Mouse (Mus musculus) retina, postnatal 7 days (tissue): ENCODE results near the gene Ccdc3.
"Not testable (repeated sequence)": the region's sequence is repeated elsewhere in the genome, so short reads cannot be mapped to it uniquely, and the experiment has no call there.

Source experiments
- DNase-seq: peaks from one replicate; pipeline ENCODE4 v3.0.0-alpha.2; 2012; ENCODE audit warnings: low read depth, low spot score

Gene Ccdc3

GRCm38 (mm10) chr2:5214581-5214980, 77.0 kb downstream of the Ccdc3 start:
- no peak for DNase-seq

DNA sequence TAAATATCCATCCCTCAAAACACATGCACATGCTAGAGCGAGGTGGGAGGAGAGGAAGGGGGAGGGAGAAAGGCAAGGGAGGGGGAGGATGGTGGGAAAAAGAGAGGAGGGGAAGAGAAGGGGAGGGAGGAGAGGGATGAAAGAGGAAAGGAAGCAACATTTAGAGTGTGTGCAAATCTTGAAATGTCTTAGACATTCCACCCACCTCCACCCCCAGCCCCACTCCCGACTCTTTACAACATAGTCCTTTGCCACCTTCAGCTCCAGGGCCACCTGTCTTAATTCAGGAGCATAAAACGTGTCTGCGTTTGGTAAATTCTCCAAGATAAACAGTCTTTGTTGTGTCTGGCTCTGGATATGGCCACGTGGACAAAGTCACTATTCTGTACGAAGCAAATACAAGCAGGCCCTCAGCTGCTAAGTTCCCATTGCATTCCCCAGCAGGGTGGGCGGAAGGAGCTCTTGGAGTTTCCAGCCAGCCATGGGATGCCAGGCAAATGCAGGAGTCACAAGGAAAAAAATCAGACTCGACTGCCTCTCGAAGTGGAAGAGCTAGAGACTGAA, 77.8 kb downstream of the Ccdc3 start:
- DNase-seq, result no peak

- no peak for DNase-seq
These were observed 81.6 kb downstream of the Ccdc3 start for GRCm38 (mm10) chr2:5219206-5219605.

DNA sequence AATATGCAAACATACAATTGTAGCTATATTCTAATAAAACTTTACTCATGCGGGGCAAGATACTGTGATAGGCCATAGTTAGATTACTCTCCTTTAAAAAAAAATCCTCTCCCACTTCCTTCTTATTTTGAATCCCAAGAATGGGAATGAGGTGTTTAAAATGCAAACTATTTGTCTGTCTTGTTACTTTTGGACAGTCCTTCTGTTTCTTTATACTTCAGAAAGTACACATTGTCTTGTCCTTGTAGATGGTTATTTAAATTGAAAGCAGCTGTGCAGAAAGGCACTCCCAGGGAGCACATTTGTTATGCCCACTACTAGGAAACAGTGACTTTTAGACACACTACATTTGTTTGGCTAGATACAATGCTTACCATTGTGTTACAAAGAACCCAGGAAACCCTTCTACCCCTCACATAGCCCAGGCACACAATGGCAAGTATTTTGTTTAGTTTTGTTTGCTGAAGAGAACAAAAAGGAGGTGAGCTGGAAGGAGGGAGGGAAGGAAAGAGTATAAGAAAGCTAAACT, 82.3 kb downstream of the Ccdc3 start:
- DNase-seq, result no peak

GRCm38 (mm10) chr2:5222571-5222970, 85.0 kb downstream of the Ccdc3 start:
- DNase-seq, result no peak

DNA sequence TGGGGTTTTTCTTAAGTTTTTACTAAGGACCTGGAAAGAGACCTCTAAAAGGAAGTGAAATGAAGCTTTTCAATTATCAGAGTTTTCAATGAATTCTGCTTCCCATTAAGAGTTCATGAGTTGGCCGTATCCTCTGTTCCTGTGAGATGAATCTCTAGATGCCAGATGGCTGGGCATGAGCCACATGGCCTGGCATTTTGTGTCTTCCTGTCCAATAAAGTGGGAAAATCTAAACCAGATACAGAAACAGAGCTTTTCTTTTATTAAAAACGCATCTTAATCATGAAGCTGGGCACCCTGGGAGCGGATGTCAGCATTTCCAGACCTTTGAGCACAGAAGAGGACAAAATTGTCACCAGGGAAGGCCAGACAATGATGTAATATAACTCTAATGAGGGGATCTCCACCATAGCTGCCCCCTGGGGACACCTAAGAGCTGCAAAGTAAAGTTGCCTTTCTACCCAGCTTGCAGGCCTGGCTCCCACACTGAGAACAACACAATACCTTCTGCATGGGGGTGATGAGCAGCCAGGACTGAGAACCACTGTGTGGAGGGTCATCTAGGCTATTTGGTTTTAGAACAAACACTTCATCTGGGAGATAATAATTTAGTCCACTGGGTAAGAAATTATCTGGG, 99.4 kb downstream of the Ccdc3 start:
- DNase-seq, result no peak

GRCm38 (mm10) chr2:5237870-5238269, 100.3 kb downstream of the Ccdc3 start:
- DNase-seq, result no peak

- DNase-seq, result no peak
These were observed 101.9 kb downstream of the Ccdc3 start for GRCm38 (mm10) chr2:5239492-5239891.

GRCm38 (mm10) chr2:5241469-5241897, 103.9 kb downstream of the Ccdc3 start:
- no peak for DNase-seq

DNA sequence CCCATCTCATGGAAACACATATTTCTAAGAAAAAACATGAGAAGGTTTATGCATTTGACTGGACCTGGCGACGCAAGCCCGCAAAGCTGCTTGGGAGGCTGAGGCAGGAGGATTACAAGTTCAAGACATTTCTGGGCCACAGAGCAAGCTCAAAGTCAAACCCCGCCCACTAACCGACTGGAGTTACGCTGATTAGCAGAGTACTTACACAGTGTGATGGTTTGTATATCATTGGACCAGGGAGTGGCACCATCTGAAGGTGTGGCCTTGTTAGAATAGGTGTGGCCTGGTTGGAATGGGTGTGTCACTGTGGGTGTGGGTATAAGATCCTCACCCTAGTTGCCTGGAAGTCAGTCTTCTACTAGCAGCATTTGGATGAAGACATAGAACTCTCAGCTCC, 111.6 kb downstream of the Ccdc3 start:
- not testable (repeated sequence) for DNase-seq

GRCm38 (mm10) chr2:5249969-5250368, 112.4 kb downstream of the Ccdc3 start:
- DNase-seq, result no peak

GRCm38 (mm10) chr2:5258250-5258649, 120.7 kb downstream of the Ccdc3 start:
- DNase-seq, result no peak

DNA sequence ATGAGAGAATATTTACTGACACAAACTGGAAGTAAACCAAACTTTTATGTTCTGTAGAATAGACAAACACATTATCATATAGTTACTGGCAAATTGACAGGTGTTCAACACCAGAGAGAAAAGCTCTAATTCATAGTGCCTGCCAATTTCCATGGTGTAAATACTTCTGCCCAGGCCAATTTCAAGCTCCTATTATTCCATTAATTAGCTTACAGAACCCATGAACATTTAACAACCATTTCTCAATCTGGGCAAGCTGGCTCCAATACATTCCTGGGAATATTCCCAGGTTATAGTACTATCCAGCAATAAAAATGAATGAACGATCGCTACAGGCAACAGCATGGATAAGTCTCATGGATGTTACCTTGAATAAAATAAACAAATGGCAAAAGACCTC, 124.7 kb downstream of the Ccdc3 start:
- DNase-seq, result no peak

DNA sequence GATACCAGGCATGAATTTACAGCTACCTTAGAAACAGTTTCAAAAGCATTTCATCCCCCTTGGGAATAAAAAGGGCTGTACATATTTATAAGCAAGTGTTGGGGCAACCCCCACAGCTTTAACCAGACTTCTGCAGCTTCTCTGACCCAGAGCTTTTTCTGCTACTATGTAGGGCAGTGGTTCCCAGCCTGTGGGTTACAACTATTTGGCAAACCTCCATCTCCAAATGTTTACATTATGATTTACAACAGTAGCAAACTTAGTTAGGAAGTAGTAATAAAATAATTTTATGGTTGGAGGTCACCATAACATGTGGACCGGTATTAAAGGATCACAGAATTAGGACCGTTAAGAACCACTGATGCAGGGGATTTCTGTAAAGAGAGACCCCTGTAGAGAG, 130.4 kb downstream of the Ccdc3 start:
- DNase-seq, result no peak
